Mouse (Mus musculus) adrenal gland, postnatal 25 days (tissue): ENCODE data around the gene Gm17577. TPM values are rescaled to one million over a fixed set of nuclear protein-coding genes. Genes with fewer than 3 reads are reported as not detected.
"Not testable (repeated sequence)": the region's sequence is repeated elsewhere in the genome, so short reads cannot be mapped to it uniquely, and the experiment has no call there.

Experiments
- DNase-seq: peaks from one replicate; pipeline ENCODE4 v3.0.0; 2021; ENCODE audit warnings: mixed read lengths
- long read RNA-seq: library from polyadenylated mRNA; stranded (forward); transcript quantifications from one replicate; pipeline ENCODE4 v2.0.0, GENCODE M21; 2021
- total RNA-seq: library from RNA; stranded (reverse); gene quantifications from 2 replicates; pipeline ENCODE4 v1.2.3, GENCODE M21; 2021

Gm17577 gene
- not detected in 2 replicates for total RNA-seq
- long read RNA-seq: 0 reads

- DNase-seq: not testable (repeated sequence)
Observed at GRCm38 (mm10) chrX:123246807-123247206, at the start of gene Gm17577. Gm17577 (minus strand) TSS chrX:123246907.

GRCm38 (mm10) chrX:123222381-123222780 is 24.3 kb downstream of the Gm17577 start, which contains the start of gene Srsx:
Srsx (minus strand) TSS chrX:123222481.
- DNase-seq: not testable (repeated sequence)

Other genes starting within 250 kb of the Gm17577 start
- not detected in 2 replicates for gene Gm17521, start 217.2 kb downstream of the Gm17577 start, total RNA-seq
- gene Cldn34c1, start 143.4 kb downstream of the Gm17577 start, total RNA-seq: 3.4 and 5.9 TPM in 2 replicates
- not detected in 2 replicates for gene Srsx, start 24.4 kb downstream of the Gm17577 start, total RNA-seq